Mouse (Mus musculus) c-Kit-positive CD71-negative TER-119-negative erythroid progenitor cells, embryonic 14.5 days (primary cell): ENCODE measurements around the gene P2rx7.
"Not testable (repeated sequence)": the region's sequence is repeated elsewhere in the genome, so short reads cannot be mapped to it uniquely, and the experiment has no call there.

Source experiments
- DNase-seq: peaks from one replicate; pipeline ENCODE4 v3.0.0-alpha.2; 2013; ENCODE audit warnings: low read depth

The P2rx7 gene

DNA sequence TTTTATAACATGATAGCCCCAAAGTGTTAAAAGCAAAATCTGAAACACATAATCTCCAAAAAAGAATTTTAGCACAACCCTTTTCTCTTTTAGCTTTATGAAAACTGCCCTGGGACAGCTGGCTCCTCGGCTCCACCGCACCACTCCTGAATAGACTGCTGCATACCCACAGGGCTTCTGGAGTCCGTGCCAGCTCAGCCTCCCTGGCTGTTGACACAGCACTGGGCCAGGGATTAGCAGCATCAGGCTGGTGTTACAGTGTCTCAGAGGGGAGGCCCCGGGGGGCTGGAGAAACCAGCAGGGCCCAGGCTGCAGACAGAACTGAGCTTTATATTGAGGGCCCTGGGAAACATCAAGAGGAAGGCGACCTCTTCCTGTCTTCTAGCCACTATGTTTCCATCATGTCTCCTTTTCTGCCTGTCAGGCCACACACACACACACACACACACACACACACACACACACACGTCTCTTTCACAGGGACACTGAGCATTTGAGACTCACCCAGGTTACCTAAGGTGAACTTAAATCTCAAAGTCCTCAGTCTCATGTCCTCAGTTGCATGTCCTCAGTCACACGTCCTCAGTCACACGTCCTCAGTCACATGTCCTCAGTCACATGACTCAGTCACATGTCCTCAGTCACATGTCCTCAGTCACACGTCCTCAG, 3.7 kb downstream of the P2rx7 start:
- DNase-seq = no peak

DNA sequence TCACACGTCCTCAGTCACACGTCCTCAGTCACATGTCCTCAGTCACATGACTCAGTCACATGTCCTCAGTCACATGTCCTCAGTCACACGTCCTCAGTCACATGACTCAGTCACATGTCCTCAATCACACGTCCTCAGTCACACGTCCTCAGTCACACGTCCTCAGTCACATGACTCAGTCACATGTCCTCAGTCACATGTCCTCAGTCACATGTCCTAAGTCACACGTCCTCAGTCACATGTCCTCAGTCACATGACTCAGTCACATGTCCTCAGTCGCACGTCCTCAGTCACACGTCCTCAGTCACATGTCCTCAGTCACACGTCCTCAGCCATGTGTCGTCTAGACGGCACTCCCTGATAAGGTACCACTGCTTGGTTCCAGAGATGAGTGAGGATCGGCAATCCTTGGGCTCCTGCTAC, 4.3 kb downstream of the P2rx7 start:
- DNase-seq = not testable (repeated sequence)

- DNase-seq = no peak
Measured at GRCm38 (mm10) chr5:122649264-122649663, 5.6 kb downstream of the P2rx7 start.

DNA sequence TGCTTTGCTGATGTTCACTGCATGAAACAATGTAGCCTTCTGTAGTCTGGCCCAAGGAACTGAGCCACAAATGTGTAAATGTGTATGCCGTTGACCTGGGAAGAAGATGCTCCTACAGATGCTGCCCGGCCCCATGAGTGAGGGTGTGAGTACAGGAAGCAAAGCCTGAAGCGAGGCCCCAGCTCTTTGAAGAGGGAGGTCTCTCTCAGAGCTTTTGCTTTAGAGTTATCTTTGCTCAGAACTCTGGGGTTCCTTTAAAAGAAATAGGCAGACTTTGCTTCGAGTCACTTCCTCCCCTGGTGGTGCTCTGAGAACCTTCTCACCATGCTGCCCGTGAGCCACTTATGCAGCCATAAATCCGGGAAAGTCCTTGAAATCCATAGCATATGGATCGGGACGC, 6.4 kb downstream of the P2rx7 start:
- DNase-seq = no peak

DNA sequence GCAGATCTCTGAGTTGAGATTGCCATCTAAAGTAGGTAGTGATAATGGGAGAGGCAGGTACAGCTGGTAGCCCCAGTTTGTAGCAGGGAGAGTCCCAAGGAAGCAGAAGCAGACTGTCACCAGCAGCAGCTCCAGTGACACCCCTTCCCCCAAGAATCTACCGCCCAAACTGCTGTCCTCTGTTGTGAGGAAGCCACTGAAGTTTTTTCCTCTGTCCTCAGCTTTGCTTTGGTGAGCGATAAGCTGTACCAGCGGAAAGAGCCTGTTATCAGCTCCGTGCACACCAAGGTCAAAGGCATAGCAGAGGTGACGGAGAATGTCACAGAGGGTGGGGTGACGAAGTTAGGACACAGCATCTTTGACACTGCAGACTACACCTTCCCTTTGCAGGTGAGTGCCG, 8.8 kb downstream of the P2rx7 start:
- peak; percentile 52 for DNase-seq

- DNase-seq = no peak
Measured at GRCm38 (mm10) chr5:122653112-122653445, 9.4 kb downstream of the P2rx7 start.

- no peak for DNase-seq
Measured at GRCm38 (mm10) chr5:122653446-122654267, 9.9 kb downstream of the P2rx7 start.

- DNase-seq = no peak
Measured at GRCm38 (mm10) chr5:122654268-122654573, 10.5 kb downstream of the P2rx7 start.

GRCm38 (mm10) chr5:122656808-122657207, 13.1 kb downstream of the P2rx7 start:
- no peak for DNase-seq

DNA sequence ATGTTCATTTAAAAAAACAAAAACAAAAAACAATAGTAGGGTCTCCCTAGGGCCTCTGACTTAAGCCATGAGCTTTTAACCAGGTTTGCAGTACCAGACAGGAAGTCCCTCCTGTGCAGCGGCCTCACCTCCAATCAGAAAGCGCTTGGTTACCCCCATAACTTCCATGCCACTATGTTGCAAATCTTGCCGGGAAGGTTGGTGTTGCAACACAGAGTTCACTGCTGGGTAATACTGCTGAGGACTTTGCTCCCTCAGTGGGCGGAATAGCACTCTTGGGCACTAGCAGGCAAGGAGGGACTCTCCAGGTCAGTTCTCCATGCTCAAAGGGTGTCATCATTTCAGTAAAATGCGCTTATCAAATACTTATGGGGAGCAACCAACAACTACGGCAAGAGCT, 18.8 kb downstream of the P2rx7 start:
- DNase-seq = no peak

- DNase-seq = no peak
Measured at GRCm38 (mm10) chr5:122665036-122665435, 21.3 kb downstream of the P2rx7 start.

- DNase-seq = no peak
Measured at GRCm38 (mm10) chr5:122668981-122669897, 25.5 kb downstream of the P2rx7 start.

GRCm38 (mm10) chr5:122671641-122672040, 27.9 kb downstream of the P2rx7 start:
- not testable (repeated sequence) for DNase-seq

DNA sequence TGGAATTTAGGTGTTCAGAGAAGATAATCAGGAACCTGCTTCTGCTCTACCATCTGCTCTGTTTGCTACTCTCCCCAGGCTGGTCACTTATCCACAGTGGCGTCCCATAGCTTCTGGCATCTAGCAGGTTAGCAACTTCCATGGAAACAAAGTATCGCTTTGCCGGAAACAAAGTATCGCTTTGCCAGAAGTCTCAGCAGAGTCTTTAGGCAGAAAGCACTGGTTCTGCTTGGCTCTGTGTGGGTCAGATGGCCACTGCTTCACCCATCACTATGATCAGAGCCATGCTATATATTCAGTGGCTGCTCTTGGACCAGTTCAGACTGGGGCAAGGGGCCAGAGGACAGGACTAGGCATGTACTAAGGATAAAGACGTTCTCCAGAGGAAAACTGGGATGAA, 28.6 kb downstream of the P2rx7 start:
- DNase-seq = no peak

DNA sequence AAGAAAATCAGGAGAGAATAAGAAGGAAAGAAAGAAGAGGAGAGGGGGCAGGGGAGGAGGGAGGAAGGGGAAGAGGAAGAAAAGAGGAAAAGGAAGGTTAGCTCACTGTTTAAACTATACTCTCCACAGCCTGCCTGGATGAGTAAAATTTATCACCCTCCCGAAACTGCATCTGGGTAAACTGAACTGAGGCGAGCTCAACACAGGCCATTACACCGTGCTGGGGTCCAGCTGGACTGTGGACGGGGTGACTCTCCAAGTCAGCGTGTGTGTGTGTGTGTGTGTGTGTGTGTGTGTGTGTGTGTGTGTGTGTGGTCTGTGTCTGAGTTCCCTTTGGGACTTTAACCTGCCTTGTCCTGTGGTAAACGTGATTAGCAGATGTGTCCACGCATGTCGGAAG, 32.3 kb downstream of the P2rx7 start:
- no peak for DNase-seq

- no peak for DNase-seq
Measured at GRCm38 (mm10) chr5:122677983-122678382, 34.3 kb downstream of the P2rx7 start.

DNA sequence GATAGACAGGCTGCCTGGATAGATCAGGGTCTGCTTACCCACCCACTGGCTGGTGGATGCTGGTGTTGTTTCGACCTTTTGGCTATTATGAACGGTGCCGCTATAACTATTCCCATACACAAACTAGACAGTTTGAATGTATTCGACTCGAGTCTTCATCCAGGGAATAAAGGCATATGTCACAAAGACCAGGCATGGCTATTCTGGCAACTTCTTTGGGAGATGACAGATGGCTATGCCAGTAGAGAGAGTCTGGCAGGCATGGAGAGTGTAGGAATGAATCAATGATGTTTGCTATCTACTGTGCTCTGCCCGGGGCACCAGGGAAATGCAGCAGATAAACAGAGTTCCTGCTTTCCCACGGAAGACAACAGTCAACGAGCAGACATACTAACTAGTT, 36.2 kb downstream of the P2rx7 start:
- no peak for DNase-seq

GRCm38 (mm10) chr5:122681276-122681675, 37.6 kb downstream of the P2rx7 start:
- no peak for DNase-seq

- no peak for DNase-seq
Measured at GRCm38 (mm10) chr5:122683926-122684325, 40.2 kb downstream of the P2rx7 start.

GRCm38 (mm10) chr5:122687391-122687790, 43.7 kb downstream of the P2rx7 start:
- DNase-seq = no peak

DNA sequence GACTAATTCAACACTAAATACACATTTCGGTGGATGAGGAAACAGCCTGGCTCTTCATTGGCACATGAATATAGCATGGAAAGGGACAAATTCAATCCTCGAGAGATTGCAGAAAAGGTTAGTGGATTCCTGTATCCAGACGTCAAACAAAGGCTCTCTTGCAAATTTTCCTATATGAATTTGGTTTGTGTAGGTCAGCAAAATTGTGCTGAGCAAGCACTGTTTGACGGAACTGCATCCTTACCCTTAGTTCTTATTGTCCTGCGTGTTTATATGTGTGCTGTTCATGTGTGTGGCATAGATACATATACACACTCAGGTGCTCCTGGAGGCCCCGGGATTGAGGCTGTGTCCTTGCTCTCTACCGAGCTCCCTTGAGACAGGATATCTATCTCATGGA, 45.4 kb downstream of the P2rx7 start:
- DNase-seq = no peak

GRCm38 (mm10) chr5:122690486-122690885, 46.8 kb downstream of the P2rx7 start:
- DNase-seq = no peak
